ENCODE assay signal across 10 mouse cellular contexts in the genomic region with DNA sequence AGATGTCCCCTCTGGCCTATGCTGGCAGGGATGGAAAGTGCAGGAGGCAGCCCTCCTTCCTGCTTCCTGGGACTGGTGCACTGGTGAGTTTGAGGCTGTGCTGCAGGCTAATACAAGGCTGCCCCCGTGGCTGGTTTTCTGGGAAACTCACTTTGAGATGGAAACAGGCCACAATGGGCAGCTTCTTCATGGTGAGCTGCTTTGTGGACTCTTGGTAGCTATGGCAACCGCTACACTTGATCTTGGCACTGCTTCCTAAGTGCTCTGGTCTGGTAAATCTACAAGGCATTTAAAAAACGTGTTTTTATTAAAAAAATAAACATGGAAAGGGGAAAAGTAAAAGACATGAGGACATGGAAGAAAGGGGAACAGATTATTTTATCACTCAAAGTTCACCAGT. TPM values are rescaled to one million over a fixed set of nuclear protein-coding genes. Genes with fewer than 3 reads are reported as not detected.
"Had no signal": no experiment of that assay in that cellular context is flagged by ENCODE, and none has a peak within 500 bp of the region (broad histone marks: within the 10 kb centered on the region; RNA-seq: fewer than 3 reads in every experiment).

No protein-coding gene starts in this region.

- H3K9me3 ChIP-seq: limb, embryonic 15.5 days; liver, embryonic 12.5 days; midbrain, embryonic 13.5 days had no signal

- DNase-seq: kidney, adult 9 months; kidney, postnatal 36 days; layer of hippocampus, adult 9-11 months; layer of hippocampus, postnatal 36 days had no signal

- H3K9ac ChIP-seq: limb, embryonic 15.5 days; liver, embryonic 12.5 days; midbrain, embryonic 13.5 days had no signal

- H3K4me1 ChIP-seq: limb, embryonic 15.5 days; liver, embryonic 12.5 days had no signal

- H3K4me2 ChIP-seq: limb, embryonic 15.5 days; liver, embryonic 12.5 days; midbrain, embryonic 13.5 days had no signal

- H3K27ac ChIP-seq: kidney, postnatal 0 days; limb, embryonic 15.5 days; liver, embryonic 12.5 days; midbrain, embryonic 13.5 days; stomach, postnatal 0 days had no signal

- ATAC-seq: intestine, postnatal 0 days; liver, embryonic 12.5 days; midbrain, embryonic 13.5 days had no signal

- H3K4me3 ChIP-seq: limb, embryonic 15.5 days; liver, embryonic 12.5 days; midbrain, embryonic 13.5 days had no signal

- H3K27me3 ChIP-seq: limb, embryonic 15.5 days; liver, embryonic 12.5 days; midbrain, embryonic 13.5 days had no signal

RNA-seq across cellular contexts. Expression of a gene that starts 49.2 kb away (rescaled TPM):
- polyA plus RNA-seq: kidney, postnatal 0 days; midbrain, embryonic 13.5 days had no signal
